Mouse (Mus musculus) olfactory bulb, adult 2 months (tissue): Measurements from ENCODE around the gene Itpa.

Source experiments
- CTCF ChIP-seq: fragments of 200-500 bp; IDR thresholded peaks from 2 replicates; pipeline ENCODE4 v1.5.1; 2012; ENCODE audit warnings: low read depth, mild to moderate bottlenecking, low read length, moderate library complexity; ENCODE audit not compliant: insufficient read depth
- POLR2A ChIP-seq: fragments of 200-500 bp; IDR thresholded peaks from 2 replicates; pipeline ENCODE4 v1.6.1; 2012; ENCODE audit warnings: mild to moderate bottlenecking, low read depth, low read length, moderate library complexity; ENCODE audit not compliant: insufficient read depth

DNA sequence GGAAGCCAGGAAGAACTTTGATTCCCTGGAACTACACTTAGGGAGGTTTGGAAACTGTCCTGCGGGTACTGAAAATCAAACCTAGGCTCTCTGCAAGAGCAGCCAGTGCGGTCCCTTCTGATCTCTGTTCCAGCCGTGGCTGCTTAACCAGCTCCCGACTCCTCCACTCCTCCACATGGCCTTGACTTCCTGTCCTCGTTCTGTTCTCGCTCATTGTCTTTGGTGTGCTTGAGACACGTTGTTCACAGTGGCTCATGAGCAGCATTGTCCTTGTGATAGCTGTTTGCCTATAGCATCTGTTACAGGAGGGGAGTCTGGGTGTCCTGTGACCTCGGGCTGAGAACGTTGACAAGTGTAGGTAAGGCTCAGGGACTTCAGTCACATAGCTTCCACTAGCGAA is 9.8 kb downstream of the Itpa start:
- no peak for TF ChIP-seq CTCF
- TF ChIP-seq POLR2A = no peak
